Mouse (Mus musculus): ENCODE results near the gene Sik3.
"Not testable (repeated sequence)": the region's sequence is repeated elsewhere in the genome, so short reads cannot be mapped to it uniquely, and the experiment has no call there.

Gene Sik3

DNA sequence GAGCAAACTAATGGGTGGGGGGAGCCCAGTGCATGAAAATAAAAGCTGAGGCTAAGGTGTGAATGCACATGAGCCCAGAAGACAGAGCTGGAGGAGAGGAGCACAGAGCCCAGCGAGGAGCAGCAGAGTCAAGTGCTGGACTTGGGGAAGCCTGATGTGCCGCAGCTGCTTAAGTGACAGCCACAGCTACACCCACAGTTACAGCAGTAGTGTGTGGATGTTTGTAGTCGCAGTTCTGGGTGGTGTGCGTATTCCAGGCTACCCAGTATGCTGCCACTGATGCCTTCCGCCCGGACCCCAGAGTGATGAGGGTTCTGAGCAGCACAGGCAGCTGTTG, 139.1 kb downstream of the Sik3 start:
- no peak for DNase-seq (ENCODE audit: low spot score in 2 of 2)

DNA sequence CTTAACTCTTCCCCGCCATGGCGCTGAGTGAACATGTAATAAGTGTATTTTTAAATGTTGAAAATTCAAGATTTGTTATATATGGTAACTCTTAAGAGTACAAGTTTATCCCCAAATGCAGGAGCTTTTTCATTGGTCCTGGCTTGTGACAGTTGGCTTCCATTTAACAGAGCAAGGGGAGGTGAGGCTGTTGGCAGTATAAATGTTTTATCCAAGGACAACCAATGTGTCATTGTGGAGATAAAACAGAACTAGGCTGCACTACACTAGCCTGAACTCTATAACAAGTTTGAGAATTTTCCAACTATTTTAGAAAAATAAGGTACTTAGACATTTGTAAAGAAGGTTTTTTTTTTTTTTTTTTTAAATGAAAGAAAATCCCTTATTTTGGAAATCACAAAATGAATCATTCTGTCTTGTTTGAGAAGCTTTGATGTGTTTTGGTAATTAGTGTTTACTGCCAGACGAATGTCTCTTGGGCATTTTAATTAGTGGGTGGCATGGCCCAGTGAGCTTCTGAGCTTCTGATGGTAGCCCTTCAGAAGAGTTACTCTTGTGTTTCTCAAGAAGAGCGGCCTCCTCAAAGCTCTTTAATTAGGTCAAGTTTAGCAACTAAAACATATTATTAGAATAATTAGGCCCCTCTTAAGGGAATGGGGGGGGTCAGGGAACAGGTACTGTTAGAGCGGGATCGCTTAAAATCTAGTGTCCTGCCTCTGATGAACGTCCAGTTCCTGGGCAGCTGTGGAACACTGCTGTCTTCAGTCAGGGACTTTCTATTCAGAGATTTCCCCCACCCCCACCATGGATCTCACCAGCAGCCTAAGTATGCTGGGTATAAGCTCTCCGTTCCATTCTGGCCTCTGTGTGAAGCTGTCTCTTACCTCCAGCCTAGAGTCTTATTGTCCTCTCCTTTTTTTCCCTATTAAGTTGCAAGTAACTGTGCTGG, 139.7 kb downstream of the Sik3 start:
- DNase-seq (ENCODE audit: low spot score in 2 of 2), result no peak

DNA sequence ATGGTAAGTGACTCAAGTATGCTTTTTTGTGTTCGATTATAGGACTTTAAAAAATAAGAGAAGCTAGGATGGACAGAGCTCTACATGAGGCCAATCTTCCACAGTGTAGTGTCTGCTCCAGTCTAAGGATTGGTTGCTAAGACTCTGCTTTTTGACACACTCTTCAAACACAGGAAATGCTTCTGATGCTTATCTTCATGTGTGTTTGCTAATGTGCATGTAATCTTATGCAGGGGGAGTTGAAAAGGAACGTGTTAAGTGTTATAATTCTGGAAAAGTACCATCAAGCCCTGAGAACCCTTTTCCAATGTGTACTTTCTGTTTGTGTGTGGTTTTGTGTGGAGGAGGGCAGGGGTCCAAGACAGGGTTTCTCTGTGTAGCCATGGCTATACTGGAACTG, 141.8 kb downstream of the Sik3 start:
- DNase-seq (ENCODE audit: low spot score in 2 of 2), result no peak

DNA sequence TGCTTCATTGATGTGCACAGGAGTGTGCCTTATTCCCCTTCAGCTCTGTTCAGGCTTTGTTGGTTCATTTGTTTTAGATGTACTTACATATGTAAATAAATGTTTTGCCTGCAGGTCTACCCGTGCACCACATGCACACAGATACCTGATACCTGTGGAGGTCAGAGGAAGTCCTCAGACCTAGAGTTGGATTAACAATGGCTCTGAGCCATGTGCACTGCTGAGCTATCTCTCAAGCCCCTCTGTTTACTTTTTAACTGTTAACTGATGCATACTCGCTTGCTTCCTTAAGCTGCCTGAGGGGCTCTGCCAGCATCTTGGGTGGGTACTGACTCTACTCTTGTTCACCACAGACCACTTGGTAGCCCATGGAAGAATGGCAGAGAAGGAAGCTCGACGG, 142.4 kb downstream of the Sik3 start:
- no peak for DNase-seq (ENCODE audit: low spot score in 2 of 2)

DNA sequence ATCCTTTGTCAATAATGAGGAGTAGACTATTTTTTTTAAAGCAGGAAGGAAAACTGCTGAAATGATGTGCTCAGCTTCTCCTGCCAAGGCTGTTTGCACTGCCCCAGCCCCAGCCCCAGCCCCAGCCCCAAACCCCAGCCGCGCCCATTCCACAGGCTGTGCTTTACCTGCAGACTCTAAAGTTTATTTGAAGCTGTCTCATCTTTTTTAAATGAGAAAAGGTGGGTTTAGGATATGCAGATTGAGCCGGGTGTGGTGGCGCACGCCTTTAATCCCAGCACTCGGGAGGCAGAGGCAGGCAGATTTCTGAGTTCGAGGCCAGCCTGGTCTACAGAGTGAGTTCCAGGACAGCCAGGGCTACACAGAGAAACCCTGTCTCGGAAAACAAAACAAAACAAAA, 143.2 kb downstream of the Sik3 start:
- not testable (repeated sequence) for DNase-seq (ENCODE audit: low spot score in 2 of 2)

DNA sequence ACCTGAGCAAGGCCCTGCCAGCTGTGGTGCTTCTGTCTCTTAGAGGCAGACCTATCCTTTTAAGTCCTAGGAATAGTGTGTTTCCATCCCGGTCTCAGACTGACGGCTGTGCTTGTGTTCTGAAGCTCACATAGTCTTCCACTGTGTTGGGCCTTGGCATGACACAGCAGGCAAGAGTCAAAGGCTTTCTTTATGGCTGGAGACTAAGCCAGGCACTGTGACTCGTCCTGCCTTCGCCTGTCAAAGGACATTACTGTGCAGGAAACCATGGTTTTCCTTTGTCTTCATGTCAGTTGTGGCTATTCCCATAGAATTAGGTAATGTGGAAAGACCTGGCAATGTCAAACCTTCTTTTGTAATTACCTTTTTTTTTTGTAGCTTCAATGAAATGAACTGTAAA, 144.1 kb downstream of the Sik3 start:
- DNase-seq (ENCODE audit: low spot score in 2 of 2), result no peak

DNA sequence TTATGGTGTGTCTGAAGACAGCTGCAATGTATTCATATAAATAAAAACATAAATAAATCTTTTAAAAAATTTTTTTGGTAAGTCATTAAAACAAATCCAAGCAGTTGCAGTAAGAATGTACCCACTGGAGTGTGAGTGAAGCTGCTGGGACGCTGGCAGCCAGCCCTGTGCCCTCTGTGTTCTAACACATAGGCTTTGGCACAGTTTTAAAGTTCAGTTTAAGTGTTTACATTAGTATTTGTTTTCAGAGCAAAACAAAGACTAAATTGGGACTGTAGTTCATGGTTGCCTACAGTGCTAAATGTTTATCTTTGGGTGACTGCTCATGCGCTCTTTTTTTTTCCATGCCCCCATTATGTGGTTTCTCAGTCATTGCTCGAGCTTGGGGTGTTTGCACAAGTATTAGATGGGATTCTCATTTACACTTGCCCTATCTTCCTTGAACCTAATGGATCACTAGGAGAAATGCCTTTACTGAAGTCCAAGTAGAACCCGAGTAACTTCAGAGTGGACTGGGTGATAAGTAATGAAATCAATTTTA, 145.7 kb downstream of the Sik3 start:
- DNase-seq (ENCODE audit: low spot score in 2 of 2), result no peak

DNA sequence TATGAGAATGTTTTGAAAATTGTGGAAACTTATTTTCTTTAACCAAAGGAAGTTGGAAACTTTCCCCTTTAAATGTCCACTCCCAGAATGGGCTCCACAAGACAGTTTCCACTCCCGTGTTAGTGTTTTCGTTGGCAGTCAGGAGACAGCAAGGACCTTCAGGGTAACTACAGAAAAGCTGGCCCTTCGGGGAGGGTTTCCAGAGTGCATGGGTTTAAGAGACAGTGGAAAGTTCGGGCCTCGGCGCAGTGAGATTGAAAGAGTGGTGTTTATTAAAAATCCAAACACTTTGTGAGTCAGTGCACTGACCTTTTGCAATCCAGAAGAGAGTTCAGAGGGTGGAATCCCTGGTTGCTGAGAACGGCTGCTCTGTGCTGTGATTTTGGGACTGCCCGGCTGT, 150.8 kb downstream of the Sik3 start:
- no peak for DNase-seq (ENCODE audit: low spot score in 2 of 2)

DNA sequence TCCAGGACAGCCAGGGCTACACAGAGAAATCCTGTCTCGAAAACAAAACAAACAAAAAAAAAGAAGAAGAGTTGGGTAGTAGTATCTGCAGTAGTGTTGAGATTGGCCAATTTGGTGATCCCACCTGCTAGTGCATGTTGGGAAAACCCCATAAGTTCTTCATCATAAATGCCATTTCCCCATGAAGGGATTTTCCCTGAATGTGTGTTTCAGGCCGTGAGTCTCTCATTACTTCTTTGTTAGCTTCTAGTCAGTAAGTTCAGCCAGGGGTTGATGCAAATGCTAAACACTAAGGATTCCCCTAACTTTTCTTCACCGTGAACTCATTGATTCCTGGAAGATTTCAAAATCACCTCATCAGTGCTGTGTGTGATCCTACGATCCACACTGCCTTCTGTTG, 156.2 kb downstream of the Sik3 start:
- DNase-seq (ENCODE audit: low spot score in 2 of 2), result no peak

DNA sequence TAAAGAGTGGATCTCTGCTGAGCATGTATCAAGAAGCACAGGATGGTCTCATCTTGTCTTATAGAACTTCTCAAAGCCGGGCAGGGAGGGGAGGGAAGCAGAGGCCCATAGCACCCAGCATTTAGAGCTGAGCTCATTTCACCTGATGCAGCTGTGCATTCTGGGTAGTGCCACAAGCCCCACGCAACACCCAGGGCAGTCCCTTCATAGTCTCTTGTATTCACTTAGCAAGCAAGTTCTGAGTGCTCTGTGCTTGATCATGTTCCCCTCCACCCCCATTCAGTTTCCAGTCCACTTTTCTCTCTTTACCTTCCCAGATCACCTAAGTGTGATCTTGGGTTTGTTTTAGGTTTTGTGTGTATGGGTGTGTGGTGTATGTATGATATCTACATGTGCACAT, 159.6 kb downstream of the Sik3 start:
- DNase-seq (ENCODE audit: low spot score in 2 of 2), result no peak

DNA sequence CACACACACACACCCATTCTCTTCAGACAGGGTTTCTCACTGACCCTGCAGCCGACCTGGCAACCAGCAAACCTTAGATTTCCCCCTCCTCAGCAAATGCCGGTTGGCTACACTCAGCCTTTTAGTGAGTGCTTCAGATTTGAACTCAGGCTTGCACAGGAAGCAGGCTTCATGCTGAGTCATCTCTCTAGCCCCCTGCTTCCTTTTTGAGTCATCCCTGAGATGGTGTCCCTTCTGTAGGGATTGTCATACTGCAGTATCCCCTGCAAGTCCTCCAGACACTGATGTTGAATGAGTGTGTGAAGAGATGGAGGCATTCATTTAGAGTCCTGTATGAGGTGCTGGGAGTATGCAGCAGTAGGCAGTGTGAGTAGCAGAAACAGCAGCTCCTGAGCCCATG, 160.3 kb downstream of the Sik3 start:
- DNase-seq (ENCODE audit: low spot score in 2 of 2), result no peak

DNA sequence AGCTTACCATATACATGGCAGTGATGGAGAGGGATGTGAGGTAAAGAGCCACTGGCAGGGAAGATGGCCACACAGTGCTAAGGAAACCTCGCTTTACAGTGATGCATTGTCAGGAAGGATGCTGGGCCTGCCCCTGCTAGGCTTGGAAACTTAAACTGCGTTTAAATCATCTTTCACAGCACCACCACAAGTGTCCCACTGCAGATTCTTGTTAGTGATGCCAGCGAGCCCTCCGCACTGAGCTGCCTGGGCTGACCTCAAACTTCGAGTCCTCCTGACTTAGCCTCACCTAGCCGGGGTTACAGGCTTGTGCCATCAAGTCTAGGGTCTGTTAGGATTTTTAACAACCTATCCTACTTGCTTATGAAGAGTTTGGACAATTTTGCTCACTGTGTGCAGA, 161.3 kb downstream of the Sik3 start:
- DNase-seq (ENCODE audit: low spot score in 2 of 2), result no peak

DNA sequence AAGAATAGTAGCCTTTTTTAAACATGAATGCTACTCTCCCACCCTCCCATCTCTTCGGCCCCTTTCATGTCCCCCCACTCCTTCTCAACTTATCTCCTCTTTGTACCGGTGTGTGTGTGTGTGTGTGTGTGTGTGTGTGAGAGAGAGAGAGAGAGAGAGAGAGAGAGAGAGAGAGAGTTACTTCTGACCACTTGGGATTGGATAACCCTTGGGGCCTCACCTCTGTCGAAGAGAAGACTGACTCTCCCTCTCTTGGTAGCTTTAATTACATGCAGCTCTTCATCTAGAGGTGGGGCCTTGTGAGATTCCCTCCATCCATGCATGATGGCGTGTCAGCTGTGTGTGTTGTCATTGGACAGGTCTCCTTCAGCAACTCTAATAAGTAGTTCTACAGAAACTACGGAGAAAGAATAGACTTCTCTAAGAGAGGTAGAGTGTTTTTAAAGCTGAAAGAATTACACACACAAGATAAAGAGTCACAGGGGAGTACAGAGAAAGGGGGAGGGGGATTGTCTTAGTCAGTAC, 162.2 kb downstream of the Sik3 start:
- DNase-seq (ENCODE audit: low spot score in 2 of 2), result no peak

DNA sequence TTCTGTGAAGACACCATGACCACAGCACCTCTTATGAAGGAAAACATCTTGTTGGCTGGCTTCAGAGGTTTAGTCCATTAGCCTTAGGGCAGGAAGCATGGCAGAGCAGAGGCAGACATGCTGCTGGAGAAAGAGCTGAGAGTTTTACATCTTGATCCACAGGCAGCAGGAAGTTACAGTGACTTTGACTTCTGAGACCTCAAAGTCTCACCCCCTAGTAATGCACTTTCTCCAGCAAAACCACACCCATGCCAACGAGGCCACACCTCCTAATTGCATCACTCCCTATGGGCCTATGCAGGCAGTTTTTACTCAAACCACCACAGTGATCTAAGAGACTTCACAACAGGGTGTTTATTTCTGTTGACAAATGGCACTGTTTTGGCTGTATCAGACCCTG, 162.7 kb downstream of the Sik3 start:
- DNase-seq (ENCODE audit: low spot score in 2 of 2), result no peak

DNA sequence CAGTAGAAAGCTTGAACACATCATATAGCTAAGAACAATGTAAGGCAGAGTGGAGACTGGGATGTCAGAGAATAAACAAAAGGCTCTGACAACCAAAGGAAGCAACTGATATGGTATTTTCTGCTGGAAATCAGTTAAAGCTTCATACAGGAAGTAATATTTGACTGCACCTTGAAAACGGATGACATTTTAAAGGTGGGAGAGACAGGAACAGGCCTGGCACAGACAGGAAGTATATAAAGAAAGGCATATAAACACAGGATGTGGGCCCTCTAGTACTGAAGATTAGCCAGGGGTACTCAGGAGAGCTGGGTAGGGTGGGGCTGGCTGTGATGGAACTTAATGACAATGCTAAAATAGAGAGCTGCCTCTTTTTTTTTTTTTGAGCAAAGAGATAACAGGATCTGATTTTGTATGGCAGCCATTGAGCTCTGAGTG, 163.3 kb downstream of the Sik3 start:
- no peak for DNase-seq (ENCODE audit: low spot score in 2 of 2)

DNA sequence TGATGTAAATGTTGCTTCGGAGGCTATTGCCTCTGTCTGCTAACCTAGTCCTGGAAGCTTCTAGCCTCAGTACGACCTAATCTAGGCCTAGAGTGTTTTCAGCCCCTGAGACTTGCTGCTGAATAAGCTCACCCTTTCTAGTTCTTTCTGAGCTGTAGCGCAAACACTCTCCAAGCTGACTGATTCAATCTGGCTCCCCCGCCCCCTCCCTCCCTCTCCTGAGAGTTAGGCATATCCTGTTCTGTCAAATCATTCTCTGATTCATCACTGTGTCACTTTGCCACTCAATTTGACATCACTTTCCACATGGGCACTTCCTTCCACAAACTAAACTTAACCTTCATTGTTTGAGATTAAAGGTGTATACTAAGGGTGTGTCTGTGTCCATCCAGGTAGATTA, 164.0 kb downstream of the Sik3 start:
- DNase-seq (ENCODE audit: low spot score in 2 of 2), result no peak

DNA sequence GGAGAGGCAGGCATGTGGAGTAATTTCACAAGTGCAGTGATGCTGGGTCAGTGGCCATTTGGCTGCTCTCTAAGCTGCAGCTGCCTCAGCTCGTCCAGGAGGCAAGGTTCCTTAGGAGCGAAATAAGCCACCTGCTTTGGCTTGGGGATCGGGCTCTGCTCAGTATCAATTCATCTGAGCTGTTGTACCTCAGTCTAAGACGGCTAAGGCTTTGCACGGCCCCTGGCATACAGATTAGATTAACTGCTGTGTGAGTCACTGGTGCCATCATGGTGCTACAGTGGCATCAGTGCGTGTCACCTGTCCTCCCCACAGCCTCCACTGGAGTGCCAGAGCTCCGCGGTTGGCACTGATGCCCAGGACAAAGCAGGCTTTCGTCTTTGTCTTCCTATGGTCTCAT, 166.0 kb downstream of the Sik3 start:
- DNase-seq (ENCODE audit: low spot score in 2 of 2), result no peak

DNA sequence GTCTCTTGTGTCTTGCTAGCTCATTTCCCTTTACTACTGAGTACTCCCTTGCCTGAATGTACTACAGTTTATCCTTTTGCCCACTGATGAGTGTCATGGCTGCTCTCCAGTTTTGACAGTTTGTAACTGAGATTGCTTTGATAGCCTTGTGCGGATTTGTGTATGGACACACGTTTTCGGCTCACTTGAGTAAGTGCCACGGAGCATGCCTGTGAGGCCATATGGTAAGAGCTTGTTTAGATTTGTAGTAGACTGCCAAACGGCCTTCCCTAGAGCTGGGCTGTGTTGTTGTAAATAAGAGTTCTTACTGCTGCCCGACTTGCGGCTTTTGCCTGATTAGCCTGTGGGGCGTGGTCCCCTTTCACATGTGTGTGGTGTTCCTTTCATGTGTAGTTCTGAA, 168.7 kb downstream of the Sik3 start:
- DNase-seq (ENCODE audit: low spot score in 2 of 2), result no peak

DNA sequence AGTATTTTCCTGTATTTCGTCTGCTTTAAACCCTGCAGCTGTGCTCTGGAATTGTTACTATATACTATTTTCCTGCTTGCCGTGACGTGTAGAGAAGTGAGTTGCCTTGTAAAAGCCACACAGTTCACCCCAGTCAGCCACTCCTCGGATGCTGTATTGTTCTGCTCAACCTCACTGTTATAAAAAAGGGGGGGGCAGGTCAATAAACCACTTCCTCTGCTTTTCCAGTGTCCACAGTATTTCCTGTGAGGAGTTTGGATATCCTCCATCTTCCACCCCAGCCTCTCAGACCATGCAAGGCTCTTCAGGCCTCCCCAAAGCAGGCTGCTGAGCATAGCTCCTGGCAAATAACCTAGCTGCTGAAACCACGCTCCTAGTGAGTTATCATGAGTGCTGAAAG, 171.9 kb downstream of the Sik3 start:
- no peak for DNase-seq (ENCODE audit: low spot score in 2 of 2)

DNA sequence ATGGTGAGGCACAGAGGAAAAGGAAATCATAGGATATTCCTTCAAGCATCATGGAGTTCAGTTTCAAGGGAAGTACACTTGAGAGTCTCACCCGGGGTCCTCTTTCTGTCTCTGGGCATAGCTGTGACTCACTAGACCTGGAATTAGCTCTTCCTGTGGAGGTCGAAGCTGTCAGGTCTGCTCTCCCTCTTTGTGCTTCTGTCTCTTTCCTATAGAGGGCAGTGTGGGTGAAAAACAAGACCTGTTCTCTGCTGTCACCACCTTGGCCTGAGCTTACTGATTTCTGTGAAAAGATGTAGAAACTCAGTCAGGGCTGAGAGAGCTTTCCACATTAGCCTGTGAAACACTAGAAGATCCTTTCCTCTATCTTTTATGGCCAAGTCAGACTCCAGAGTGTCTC, 172.6 kb downstream of the Sik3 start:
- no peak for DNase-seq (ENCODE audit: low spot score in 2 of 2)

DNA sequence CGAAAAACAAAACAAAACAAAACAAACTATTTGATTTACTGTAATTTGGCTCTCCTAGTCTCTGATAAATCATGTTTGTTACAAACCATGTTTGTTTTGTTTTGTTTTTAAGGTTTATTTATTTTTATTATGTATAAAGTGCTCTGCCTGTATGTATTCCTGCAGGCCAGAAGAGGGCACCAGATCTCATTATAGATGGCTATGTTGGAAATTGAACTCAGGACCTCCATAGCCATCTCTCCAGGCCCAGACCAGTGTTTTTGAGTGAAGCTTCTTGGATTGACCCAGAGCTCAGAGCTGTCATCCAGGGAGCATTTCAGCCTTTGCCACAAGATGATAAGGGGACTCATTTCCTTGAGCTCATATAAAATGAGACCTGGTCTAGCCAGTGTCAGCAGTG, 173.8 kb downstream of the Sik3 start:
- DNase-seq (ENCODE audit: low spot score in 2 of 2), result no peak

DNA sequence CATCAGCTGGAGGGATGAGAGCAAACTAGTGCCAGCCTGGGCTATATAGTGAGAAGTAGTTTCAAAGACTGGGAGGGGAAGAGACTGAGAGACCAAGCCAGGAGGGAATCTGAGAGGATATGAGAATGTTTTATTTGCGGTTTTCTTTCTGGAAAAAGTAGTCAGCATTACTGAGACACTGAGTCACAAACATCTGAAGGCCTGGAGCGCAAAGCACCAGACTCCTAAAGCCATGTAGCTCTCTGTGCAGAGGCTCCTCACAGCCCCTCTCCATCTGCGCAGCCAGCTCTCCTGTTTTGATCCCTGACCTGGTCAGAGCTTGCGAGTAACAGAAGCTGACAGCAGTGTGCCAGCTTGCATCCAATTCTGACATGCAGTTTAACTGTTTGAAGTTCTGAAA, 175.8 kb downstream of the Sik3 start:
- DNase-seq (ENCODE audit: low spot score in 2 of 2), result no peak

DNA sequence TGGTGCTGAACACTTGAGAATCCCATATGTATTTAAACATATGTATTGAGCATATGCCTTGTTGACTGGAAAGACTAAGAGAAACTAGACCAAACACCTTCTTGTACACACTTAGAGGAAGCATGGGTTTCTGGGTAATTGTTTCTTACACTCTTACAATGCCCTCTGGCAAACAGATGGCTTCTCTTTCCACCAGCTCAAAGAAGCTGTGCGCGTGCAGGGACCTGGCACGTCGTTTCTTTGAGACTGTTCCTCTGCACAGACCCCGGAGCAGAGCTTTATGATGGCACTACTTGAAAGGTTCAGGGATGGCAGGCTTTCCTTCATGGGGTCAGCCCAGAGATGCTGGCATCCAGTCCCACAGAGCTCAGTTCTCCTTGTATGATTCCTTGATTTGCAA, 176.3 kb downstream of the Sik3 start:
- no peak for DNase-seq (ENCODE audit: low spot score in 2 of 2)

DNA sequence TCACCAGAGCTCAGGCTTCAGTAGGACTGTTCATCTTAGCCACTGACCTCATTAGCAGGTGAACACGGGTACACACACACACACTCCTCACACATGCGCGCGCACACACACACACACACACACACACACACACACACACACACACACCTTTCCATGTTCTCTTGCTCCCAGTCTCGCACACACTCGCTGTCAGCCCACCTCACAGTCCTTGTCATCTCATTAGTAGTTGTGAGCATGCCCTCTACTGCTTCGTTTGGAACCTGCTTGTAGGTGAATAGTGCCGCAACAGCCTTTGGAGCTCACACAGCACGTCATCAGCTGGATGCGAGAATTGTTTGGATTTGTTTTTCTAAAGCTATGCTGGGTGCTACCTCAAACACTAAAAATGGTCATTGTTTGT, 176.8 kb downstream of the Sik3 start:
- DNase-seq (ENCODE audit: low spot score in 2 of 2), result no peak
